Mouse (Mus musculus) layer of hippocampus, postnatal 14 days (tissue): ENCODE results near the gene Gm10153. TPM values are rescaled to one million over a fixed set of nuclear protein-coding genes. Genes with fewer than 3 reads are reported as not detected.
"Not testable (repeated sequence)": the region's sequence is repeated elsewhere in the genome, so short reads cannot be mapped to it uniquely, and the experiment has no call there.

ENCODE experiments used
- DNase-seq, 2 experiments: peaks; one replicate each; pipeline ENCODE4 v3.0.0; 2021 to 2022; ENCODE audit warnings: low spot score in 2 of 2, mixed read lengths in 1 of 2
- long read RNA-seq, 2 experiments: library from polyadenylated mRNA; stranded (forward); transcript quantifications; one replicate each; pipeline ENCODE4 v2.0.0; 2021
- total RNA-seq, 2 experiments: library from RNA; stranded (reverse); gene quantifications; 2 replicates each; pipeline ENCODE4 v1.2.3; 2021

Gm10153 gene
- not detected for total RNA-seq
- long read RNA-seq, experiment 1, result 0 reads
- long read RNA-seq, experiment 2, result 0 reads

- DNase-seq, result no peak
These were observed at the start of gene Gm10153 for GRCm38 (mm10) chr7:142190289-142190688. Gm10153 (minus strand) TSS chr7:142190389.

- no peak for DNase-seq
These were observed 41.4 kb upstream of the Gm10153 start for GRCm38 (mm10) chr7:142231540-142231939.

- DNase-seq, result not testable (repeated sequence)
These were observed 39.7 kb upstream of the Gm10153 start, which contains the start of gene Krtap5-5 for GRCm38 (mm10) chr7:142229871-142230270. Krtap5-5 (minus strand) TSS chr7:142229971.

- no peak for DNase-seq
These were observed 34.3 kb upstream of the Gm10153 start for GRCm38 (mm10) chr7:142224518-142224917.

- DNase-seq, result not testable (repeated sequence)
These were observed 21.9 kb upstream of the Gm10153 start for GRCm38 (mm10) chr7:142212136-142212535.

- DNase-seq, result no peak
These were observed 21.4 kb upstream of the Gm10153 start, which contains the start of gene Gm7579 for GRCm38 (mm10) chr7:142211559-142211958. Gm7579 (plus strand) TSS chr7:142211859.

- DNase-seq, result not testable (repeated sequence)
These were observed 16.7 kb upstream of the Gm10153 start for GRCm38 (mm10) chr7:142206891-142207290.

GRCm38 (mm10) chr7:142205488-142205887, 15.3 kb upstream of the Gm10153 start:
- no peak for DNase-seq

GRCm38 (mm10) chr7:142201064-142201463, 10.9 kb upstream of the Gm10153 start, which contains the start of gene Krtap5-3:
Krtap5-3 (plus strand) TSS chr7:142201364.
- no peak for DNase-seq

GRCm38 (mm10) chr7:142198748-142199147, 8.6 kb upstream of the Gm10153 start:
- DNase-seq, result peak in 1 of 2 experiments; percentile 15

GRCm38 (mm10) chr7:142188156-142188555, 2.0 kb downstream of the Gm10153 start:
- no peak for DNase-seq

- DNase-seq, result no peak
These were observed 9.2 kb downstream of the Gm10153 start for GRCm38 (mm10) chr7:142181021-142181420.

- no peak for DNase-seq
These were observed 11.5 kb downstream of the Gm10153 start for GRCm38 (mm10) chr7:142178685-142179084.

- DNase-seq, result not testable (repeated sequence)
These were observed 14.3 kb downstream of the Gm10153 start, which contains the start of gene Krtap5-2 for GRCm38 (mm10) chr7:142175905-142176304. Krtap5-2 (minus strand) TSS chr7:142176005.

- DNase-seq, result peak in 1 of 2 experiments; percentile 16
These were observed 20.4 kb downstream of the Gm10153 start for GRCm38 (mm10) chr7:142169836-142170235.

GRCm38 (mm10) chr7:142165639-142166038, 24.6 kb downstream of the Gm10153 start, which contains the start of gene Gm4553:
Gm4553 (minus strand) TSS chr7:142165739.
- DNase-seq, result not testable (repeated sequence)

GRCm38 (mm10) chr7:142159366-142159765, 30.8 kb downstream of the Gm10153 start:
- DNase-seq, result no peak

GRCm38 (mm10) chr7:142157013-142157412, 33.2 kb downstream of the Gm10153 start, which contains the start of gene Gm29735:
Gm29735 (minus strand) TSS chr7:142157113.
- DNase-seq, result not testable (repeated sequence)

- DNase-seq, result no peak
These were observed 34.9 kb downstream of the Gm10153 start for GRCm38 (mm10) chr7:142155308-142155707.

- no peak for DNase-seq
These were observed 38.0 kb downstream of the Gm10153 start for GRCm38 (mm10) chr7:142152191-142152590.

GRCm38 (mm10) chr7:142148633-142149032, 41.6 kb downstream of the Gm10153 start:
- no peak for DNase-seq

GRCm38 (mm10) chr7:142146033-142146432, 44.2 kb downstream of the Gm10153 start:
- peak; percentile 10 to 31 for DNase-seq

GRCm38 (mm10) chr7:142145413-142145940, 44.7 kb downstream of the Gm10153 start:
- DNase-seq, result no peak
